Mouse (Mus musculus): Measurements from ENCODE around the gene Gabra6. TPM values are rescaled to one million over a fixed set of nuclear protein-coding genes. Genes with fewer than 3 reads are reported as not detected.

Gene Gabra6
- polyA plus RNA-seq, 1 experiment: 425 TPM

DNA sequence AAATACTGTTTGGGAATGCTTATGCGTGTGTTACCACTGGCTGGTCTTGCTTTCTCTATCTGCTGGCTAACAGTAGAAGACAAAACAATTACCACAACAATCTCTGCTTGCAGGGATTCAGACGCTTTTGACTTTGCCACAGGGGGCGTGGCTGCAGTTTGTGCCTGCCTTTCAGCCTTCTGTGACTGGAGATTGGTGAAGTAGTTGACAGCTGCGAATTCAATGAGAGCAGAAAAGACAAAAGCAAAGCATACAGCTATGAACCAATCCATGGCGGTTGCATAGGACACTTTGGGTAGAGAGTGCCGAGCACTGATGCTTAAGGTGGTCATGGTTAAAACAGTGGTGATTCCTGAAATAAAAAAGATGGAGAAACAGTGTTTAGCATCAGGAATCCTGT, 6.0 kb downstream of the Gabra6 start:
- DNase-seq: peak; percentile 69 to 77
- 8% methylated on average over 6 of the region's 6 CpGs for WGBS
- Histone ChIP-seq H3K4me1 (ENCODE audit: control insufficient read depth, insufficient read depth, low read length) (peaks cover 11% of the 10 kb centered on the region; the same call in 1 of the 2 replicates), H3K27me3 (ENCODE audit: control insufficient read depth, insufficient read depth, low read length) (no peaks in the 10 kb centered on the region), H3K4me3 (replicated peaks; ENCODE audit: insufficient read depth, low read depth, low read length) (peak overlapping the region; percentile 53), H3K27ac (ENCODE audit: insufficient read depth, low read length) (peak overlapping the region; percentile 66)
- TF ChIP-seq CTCF (IDR thresholded peaks at IDR 0.05; ENCODE audit: borderline replicate concordance, insufficient read depth, low read depth, low read length): no peak
- peak; percentile 34; the same call in 1 of the 2 replicates for TF ChIP-seq POLR2A (IDR thresholded peaks at IDR 0.05; ENCODE audit: borderline replicate concordance, insufficient read depth, low read length)

DNA sequence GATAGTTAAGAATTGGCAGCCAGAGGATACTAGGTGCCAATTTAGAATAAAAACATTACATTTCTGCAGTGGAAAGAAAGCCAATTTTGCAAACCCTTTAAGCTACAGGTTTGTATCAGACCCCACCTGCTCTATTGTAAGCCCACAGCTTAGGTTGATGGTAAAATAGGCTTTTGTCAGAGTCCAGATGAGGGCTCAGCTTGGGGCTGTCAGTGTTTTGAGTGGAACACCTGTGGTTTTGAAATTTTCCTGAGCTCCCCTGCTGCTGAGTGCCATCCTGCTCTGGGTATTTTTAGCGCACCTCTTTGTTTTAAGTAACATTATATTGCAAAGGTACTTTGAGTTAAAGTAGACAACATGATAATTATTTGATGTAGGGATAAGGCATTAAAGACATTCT, 10.0 kb downstream of the Gabra6 start:
- Histone ChIP-seq H3K27me3 (ENCODE audit: control insufficient read depth, insufficient read depth, low read length) (no peaks in the 10 kb centered on the region), H3K27ac (ENCODE audit: insufficient read depth, low read length) (peak overlapping the region; percentile 21; the same call in 1 of the 2 replicates), H3K4me1 (ENCODE audit: control insufficient read depth, insufficient read depth, low read length) (peaks cover 20% of the 10 kb centered on the region; the same call in 1 of the 2 replicates), H3K4me3 (replicated peaks; ENCODE audit: insufficient read depth, low read depth, low read length) (no peak overlapping the region)
- DNase-seq: peak; percentile 80 to 93
- TF ChIP-seq POLR2A (IDR thresholded peaks at IDR 0.05; ENCODE audit: borderline replicate concordance, insufficient read depth, low read length): peak; percentile 21; the same call in 1 of the 2 replicates
- no peak for TF ChIP-seq CTCF (IDR thresholded peaks at IDR 0.05; ENCODE audit: borderline replicate concordance, insufficient read depth, low read depth, low read length)
- 6% methylated on average over 1 of the region's 1 CpGs for WGBS

DNA sequence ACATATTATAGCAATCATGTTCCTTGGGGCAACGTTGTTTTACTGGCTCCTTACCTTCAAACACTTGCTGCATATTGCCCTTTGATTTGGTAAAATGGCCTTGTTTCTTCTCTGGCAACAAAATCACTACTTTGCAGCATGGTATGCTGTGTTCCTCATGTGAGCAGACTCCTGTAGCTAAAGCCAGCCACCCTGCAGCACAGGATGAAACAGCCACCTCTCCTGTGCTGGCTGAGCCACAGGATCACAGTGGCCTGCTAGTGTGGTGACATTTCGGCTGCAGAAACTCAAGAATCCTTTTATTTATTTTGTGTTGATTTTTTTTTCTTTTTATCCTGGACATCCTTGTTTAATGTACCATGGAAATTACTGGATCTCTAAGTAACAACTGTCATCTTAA, 11.8 kb downstream of the Gabra6 start:
- Histone ChIP-seq H3K4me1 (ENCODE audit: control insufficient read depth, insufficient read depth, low read length) (peaks cover 17% of the 10 kb centered on the region; the same call in 1 of the 2 replicates), H3K27ac (ENCODE audit: insufficient read depth, low read length) (peak overlapping the region; percentile 44), H3K27me3 (ENCODE audit: control insufficient read depth, insufficient read depth, low read length) (no peaks in the 10 kb centered on the region), H3K4me3 (replicated peaks; ENCODE audit: insufficient read depth, low read depth, low read length) (no peak overlapping the region)
- DNase-seq: peak; percentile 44 to 68
- 19% methylated on average over 2 of the region's 2 CpGs for WGBS
- TF ChIP-seq POLR2A (IDR thresholded peaks at IDR 0.05; ENCODE audit: borderline replicate concordance, insufficient read depth, low read length) (no peak), CTCF (IDR thresholded peaks at IDR 0.05; ENCODE audit: borderline replicate concordance, insufficient read depth, low read depth, low read length) (no peak)

DNA sequence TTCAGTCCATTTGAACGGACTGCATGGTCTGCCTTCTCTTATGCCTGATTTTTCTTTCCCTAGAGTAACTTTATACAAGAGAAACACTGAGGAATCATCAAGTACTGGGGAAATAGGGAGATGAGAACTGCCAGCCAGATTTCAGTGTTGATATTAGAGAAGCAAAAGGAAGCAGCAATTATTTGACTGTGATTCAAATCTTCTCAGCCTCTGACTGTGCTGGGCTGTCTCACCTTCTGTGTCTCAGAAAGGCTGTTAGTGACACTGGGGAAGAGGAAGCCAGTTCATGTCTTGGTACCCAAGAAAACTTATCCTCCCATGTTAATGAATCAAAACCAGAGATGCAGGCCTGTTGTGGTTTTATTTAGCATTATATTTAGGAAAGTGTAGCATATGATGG, 14.8 kb downstream of the Gabra6 start:
- DNase-seq: peak; percentile 32 to 66
- H3K4me1 ChIP-seq (ENCODE audit: control insufficient read depth, insufficient read depth, low read length): peaks cover 13% of the 10 kb centered on the region; the same call in 1 of the 2 replicates
- no peak overlapping the region for H3K27ac ChIP-seq (ENCODE audit: insufficient read depth, low read length)
- no peak overlapping the region for H3K4me3 ChIP-seq (replicated peaks; ENCODE audit: insufficient read depth, low read depth, low read length)
- H3K27me3 ChIP-seq (ENCODE audit: control insufficient read depth, insufficient read depth, low read length): no peaks in the 10 kb centered on the region
- 78% methylated on average over 1 of the region's 1 CpGs for WGBS
- TF ChIP-seq CTCF (IDR thresholded peaks at IDR 0.05; ENCODE audit: borderline replicate concordance, insufficient read depth, low read depth, low read length): no peak
- TF ChIP-seq POLR2A (IDR thresholded peaks at IDR 0.05; ENCODE audit: borderline replicate concordance, insufficient read depth, low read length): no peak

DNA sequence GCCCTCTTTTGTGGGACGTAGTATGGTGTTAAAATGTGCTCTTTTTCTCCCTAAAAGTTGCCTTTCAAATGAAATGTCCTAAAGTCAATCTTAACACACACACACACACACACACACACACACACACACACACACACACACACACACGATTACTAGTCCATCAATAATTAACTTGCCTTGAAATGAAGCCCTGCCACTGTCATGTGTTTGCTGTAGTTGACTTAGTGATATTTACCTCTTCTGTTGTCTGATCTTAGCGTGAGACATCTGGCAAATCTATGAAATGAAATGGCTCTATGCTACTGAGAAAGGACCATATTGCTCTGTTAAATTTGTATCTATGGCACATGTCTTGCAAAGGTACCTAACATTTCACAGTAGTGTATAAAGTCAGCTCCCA, 61.9 kb downstream of the Gabra6 start:
- no peak for DNase-seq
- H3K27me3 ChIP-seq (ENCODE audit: control insufficient read depth, insufficient read depth, low read length): no peaks in the 10 kb centered on the region
- no peak overlapping the region for H3K27ac ChIP-seq (ENCODE audit: insufficient read depth, low read length)
- no peak overlapping the region for H3K4me3 ChIP-seq (replicated peaks; ENCODE audit: insufficient read depth, low read depth, low read length)
- TF ChIP-seq CTCF (IDR thresholded peaks at IDR 0.05; ENCODE audit: borderline replicate concordance, insufficient read depth, low read depth, low read length): no peak
- TF ChIP-seq POLR2A (IDR thresholded peaks at IDR 0.05; ENCODE audit: borderline replicate concordance, insufficient read depth, low read length): no peak
- H3K4me1 ChIP-seq (ENCODE audit: control insufficient read depth, insufficient read depth, low read length): no peaks in the 10 kb centered on the region
- 94% methylated on average over 3 of the region's 3 CpGs for WGBS

Other genes with a start within 250 kb of the Gabra6 start
- 283 and 316 TPM in 2 replicates for gene Gabra1, start 138.1 kb downstream of the Gabra6 start, polyA plus RNA-seq (2012; rRNA removed)
- 58.7 and 71.3 TPM in 2 replicates for gene Gabrb2, start 98.7 kb upstream of the Gabra6 start, polyA plus RNA-seq (2012; rRNA removed)